In genomic region chr2:160648097-160648496, GRCm38 (mm10) we compare ENCODE assay signal across 11 mouse cellular contexts. TPM values are rescaled to one million over a fixed set of nuclear protein-coding genes. Genes with fewer than 3 reads are reported as not detected.
DNase-seq lines count a peak whose midpoint lies in the region; ATAC-seq lines count a peak whose summit lies in the region.
"Had no signal": no experiment of that assay in that cellular context is flagged by ENCODE, and none has a peak within 500 bp of the region (broad histone marks: within the 10 kb centered on the region; RNA-seq: fewer than 3 reads in every experiment).

No protein-coding gene starts in this region.

- peaks cover 33% of the 10 kb centered on the region for H3K4me1 ChIP-seq in heart, embryonic 10.5 days
- peaks cover 22% of the 10 kb centered on the region for H3K4me1 ChIP-seq in forebrain, embryonic 14.5 days (ENCODE audit: control insufficient read depth, insufficient read depth, low read length)
- H3K4me1 ChIP-seq in liver, embryonic 13.5 days (replicated peaks), result peaks cover 56% of the 10 kb centered on the region

- no peaks in the 10 kb centered on the region for H3K27me3 ChIP-seq in heart, embryonic 10.5 days (ENCODE audit: insufficient read depth, poor library complexity, severe bottlenecking)
- no peaks in the 10 kb centered on the region for H3K27me3 ChIP-seq in forebrain, embryonic 14.5 days (replicated peaks; ENCODE audit: control insufficient read depth, insufficient read depth, low read length)
- no peaks in the 10 kb centered on the region for H3K27me3 ChIP-seq in liver, embryonic 13.5 days

- peak overlapping the region; percentile 94 for H3K4me2 ChIP-seq in forebrain, embryonic 14.5 days (ENCODE audit: low read length)
- H3K4me2 ChIP-seq in liver, embryonic 13.5 days, result peak overlapping the region; percentile 74

- no peak for DNase-seq in heart, embryonic 10.5 days (ENCODE audit: low spot score)
- no peak for DNase-seq in heart, postnatal 36 days
- peak; percentile 21 for DNase-seq in CD4-positive helper T cell, adult 2 months (ENCODE audit: low read depth, low spot score)
- DNase-seq in forebrain, embryonic 14.5 days (ENCODE audit: low spot score), result no peak
- no peak for DNase-seq in liver, embryonic 13.5 days
- no peak for DNase-seq in B cell, adult 2 months
- no peak for DNase-seq in left cerebral cortex, adult 18-20 months (ENCODE audit: low spot score in 2 of 2)
- DNase-seq in spleen, adult 12 weeks (ENCODE audit: low spot score), result no peak
- DNase-seq: cerebellum, adult 11 months; layer of hippocampus, postnatal 36 days; right cerebral cortex, postnatal 14 days had no signal

- ATAC-seq in forebrain, embryonic 14.5 days, result no peak
- ATAC-seq in liver, embryonic 13.5 days (ENCODE audit: low read depth), result no peak

- H3K9me3 ChIP-seq in heart, embryonic 10.5 days, result no peaks in the 10 kb centered on the region
- H3K9me3 ChIP-seq in forebrain, embryonic 14.5 days (replicated peaks; ENCODE audit: control insufficient read depth, low read length), result no peaks in the 10 kb centered on the region
- H3K9me3 ChIP-seq in liver, embryonic 13.5 days (replicated peaks), result no peaks in the 10 kb centered on the region

- 32% methylated on average over 2 of the region's 2 CpGs for whole genome bisulfite sequencing in heart, embryonic 10.5 days
- 19% methylated on average over 2 of the region's 2 CpGs for WGBS in forebrain, embryonic 14.5 days
- 13% methylated on average over 2 of the region's 2 CpGs for WGBS in liver, embryonic 13.5 days (ENCODE audit: insufficient replicate concordance)

- intact Hi-C loops in heart, postnatal 36 days (cut with DNase I), result no loop called here

- peaks cover 11% of the 10 kb centered on the region for H3K36me3 ChIP-seq in heart, embryonic 10.5 days
- peaks cover 5% of the 10 kb centered on the region; the same call in 1 of the 2 replicates for H3K36me3 ChIP-seq in forebrain, embryonic 14.5 days (ENCODE audit: control insufficient read depth, insufficient read depth, low read length)
- peaks cover 18% of the 10 kb centered on the region for H3K36me3 ChIP-seq in liver, embryonic 13.5 days

- H3K27ac ChIP-seq in heart, embryonic 10.5 days, result no peak overlapping the region
- no peak overlapping the region for H3K27ac ChIP-seq in forebrain, embryonic 14.5 days (ENCODE audit: low read depth, low read length)
- peak overlapping the region; percentile 97 for H3K27ac ChIP-seq in liver, embryonic 13.5 days

- peak overlapping the region; percentile 99 for H3K4me3 ChIP-seq in heart, embryonic 10.5 days
- peak overlapping the region; percentile 100 for H3K4me3 ChIP-seq in forebrain, embryonic 14.5 days (ENCODE audit: low read depth, low read length)
- peak overlapping the region; percentile 100 for H3K4me3 ChIP-seq in liver, embryonic 13.5 days (replicated peaks)

- peak overlapping the region; percentile 100 for H3K9ac ChIP-seq in forebrain, embryonic 14.5 days (ENCODE audit: low read length)
- H3K9ac ChIP-seq in liver, embryonic 13.5 days, result peak overlapping the region; percentile 100

RNA-seq across cellular contexts. Expression of gene Top1, which starts 2.4 kb away (rescaled TPM):
- 54.7 and 69.5 TPM in 2 replicates for polyA plus RNA-seq in heart, embryonic 10.5 days (2016; fragmentation: Nextera tagmentation; extraction: Ambion mirVana)
- total RNA-seq in heart, postnatal 36 days (2021), result 10 to 100 TPM; 46.9 to 50.5 TPM
- polyA plus RNA-seq in forebrain, embryonic 14.5 days (2014; fragmentation: Nextera tagmentation; extraction: Ambion mirVana), result 84.0 and 85.1 TPM in 2 replicates
- 70.9 and 86.6 TPM in 2 replicates for polyA plus RNA-seq in liver, embryonic 13.5 days (2015; fragmentation: Nextera tagmentation; extraction: Ambion mirVana)
- 10 to 100 TPM; 75.2 to 78.7 TPM for total RNA-seq in left cerebral cortex, adult 18-20 months (2021)
